Mouse (Mus musculus) heart, postnatal 0 days (tissue): ENCODE data around the gene Ccdc62. TPM values are rescaled to one million over a fixed set of nuclear protein-coding genes. Genes with fewer than 3 reads are reported as not detected.

Experiments
- ATAC-seq: fragments of 200-750 bp; cut with Nextera tagmentation; 2 replicates; pipeline ENCODE4 v1.8.0; 2017; ENCODE audit warnings: low read depth, moderate number of reproducible peaks, moderate library complexity; ENCODE audit not compliant: insufficient read depth
- DNase-seq: peaks from one replicate; pipeline ENCODE4 v3.0.0-alpha.2; 2016; ENCODE audit warnings: low spot score
- H3K27ac ChIP-seq: fragments of 300-500 bp; sonication (generic); 2 replicates; pipeline ENCODE4 v1.5.1; 2014; ENCODE audit warnings: low read depth, mild to moderate bottlenecking
- H3K27me3 ChIP-seq: fragments of 300-500 bp; sonication (generic); 2 replicates; pipeline ENCODE4 v1.6.1; 2014; ENCODE audit warnings: low read length, mixed read lengths; ENCODE audit not compliant: control insufficient read depth, insufficient read depth
- H3K36me3 ChIP-seq: fragments of 300-500 bp; sonication (generic); replicated peaks from 2 replicates; pipeline ENCODE4 v1.6.1; 2014; ENCODE audit warnings: low read length, mixed read lengths; ENCODE audit not compliant: control insufficient read depth, insufficient read depth
- H3K4me1 ChIP-seq: fragments of 300-500 bp; sonication (generic); 2 replicates; pipeline ENCODE4 v1.6.1; 2014; ENCODE audit warnings: antibody characterized with exemption; ENCODE audit not compliant: control insufficient read depth, insufficient read depth
- H3K4me2 ChIP-seq: fragments of 300-500 bp; sonication (generic); 2 replicates; pipeline ENCODE4 v1.6.1; 2014; ENCODE audit warnings: low read depth, mild to moderate bottlenecking, low read length, moderate library complexity
- H3K4me3 ChIP-seq: fragments of 300-500 bp; sonication (generic); 2 replicates; pipeline ENCODE4 v1.5.1; 2014; ENCODE audit warnings: low read depth, low read length
- H3K9ac ChIP-seq: fragments of 300-500 bp; sonication (generic); replicated peaks from 2 replicates; pipeline ENCODE4 v1.6.1; 2014; ENCODE audit warnings: low read depth, low read length, mixed read lengths
- H3K9me3 ChIP-seq: fragments of 300-500 bp; sonication (generic); replicated peaks from 2 replicates; pipeline ENCODE4 v1.6.1; 2016; ENCODE audit warnings: low read length; ENCODE audit not compliant: control insufficient read depth
- CTCF ChIP-seq: IDR thresholded peaks from 2 replicates; pipeline ENCODE4 v1.5.1; 2016; ENCODE audit warnings: antibody characterized with exemption, control low read depth, low read depth
- EP300 ChIP-seq: IDR thresholded peaks from 2 replicates; pipeline ENCODE4 v1.6.1; 2016; ENCODE audit warnings: antibody characterized with exemption, low read depth
- WGBS: fragments of 180-500 bp; shearing (Covaris S2); extraction: QIAGEN DNeasy Blood & Tissue Kit; methylation state at CpG from one replicate; pipeline ENCODE4 v1.1.7; 2014; 5-methylcytosine and 5-hydroxymethylcytosine counted together
- polyA plus RNA-seq: library from polyadenylated mRNA; unstranded; fragments of >200 nt; fragmentation: Nextera tagmentation; extraction: Ambion mirVana; gene quantifications from 2 replicates; pipeline ENCODE4 v1.2.1, GENCODE M21; 2015
- total RNA-seq: library from RNA; depleted of rRNA; stranded (reverse); fragments of >200 nt; gene quantifications from 2 replicates; pipeline ENCODE4 v1.2.3, GENCODE M21; 2014; ENCODE audit warnings: low replicate concordance

Gene Ccdc62
- total and polyA plus RNA-seq, 2 experiments from 2014 or later, result 5.8 to 11.5 TPM

DNA sequence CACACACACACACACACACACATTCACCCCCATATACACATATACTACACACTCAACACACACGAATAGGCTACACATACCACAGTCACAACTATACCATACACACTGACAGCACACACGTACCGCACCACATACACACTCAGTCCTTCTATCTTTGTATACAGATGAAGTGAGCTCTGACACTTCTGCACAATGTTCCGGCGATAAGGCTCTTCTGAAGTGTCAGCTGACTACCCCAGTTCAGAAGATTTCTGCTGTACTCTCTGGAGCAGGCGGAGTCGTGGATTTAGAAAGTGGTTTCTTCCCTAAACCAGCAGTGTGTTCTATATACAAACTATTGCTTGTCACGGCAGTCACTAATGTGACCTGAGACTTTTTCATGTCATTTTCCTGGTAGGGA is 79.6 kb downstream of the Ccdc62 start:
- no peaks in the 10 kb centered on the region for H3K9me3 ChIP-seq
- peak overlapping the region; percentile 81 for H3K27ac ChIP-seq
- H3K4me2 ChIP-seq, result no peak overlapping the region
- DNase-seq (no peak), ATAC-seq (no peak)
- H3K27me3 ChIP-seq, result no peaks in the 10 kb centered on the region
- no peak overlapping the region for H3K9ac ChIP-seq
- no peak overlapping the region for H3K4me3 ChIP-seq
- TF ChIP-seq CTCF (no peak), EP300 (no peak)
- peaks cover 52% of the 10 kb centered on the region for H3K4me1 ChIP-seq
- 39% methylated on average over 8 of the region's 8 CpGs for WGBS
- H3K36me3 ChIP-seq, result peaks cover 41% of the 10 kb centered on the region

GRCm38 (mm10) chr5:124010910-124011655 is 80.6 kb downstream of the Ccdc62 start:
- 4% methylated on average over 19 of the region's 19 CpGs for WGBS
- ATAC-seq (peak; percentile 48), DNase-seq (peak; percentile 84)
- H3K27ac ChIP-seq, result peak overlapping the region; percentile 81
- H3K4me3 ChIP-seq, result peak overlapping the region; percentile 15; the same call in 1 of the 2 replicates
- peak overlapping the region; percentile 50 for H3K4me2 ChIP-seq
- peaks cover 31% of the 10 kb centered on the region for H3K36me3 ChIP-seq
- TF ChIP-seq CTCF (no peak), EP300 (no peak)
- H3K9me3 ChIP-seq, result no peaks in the 10 kb centered on the region
- H3K4me1 ChIP-seq, result peaks cover 61% of the 10 kb centered on the region
- no peaks in the 10 kb centered on the region for H3K27me3 ChIP-seq
- H3K9ac ChIP-seq, result peak overlapping the region; percentile 43

GRCm38 (mm10) chr5:124011927-124012326 is 81.4 kb downstream of the Ccdc62 start:
- Histone ChIP-seq H3K27ac (peak overlapping the region; percentile 81), H3K36me3 (peaks cover 23% of the 10 kb centered on the region), H3K4me3 (peak overlapping the region; percentile 15; the same call in 1 of the 2 replicates), H3K9ac (peak overlapping the region; percentile 43; the same call in 1 of the 2 replicates), H3K4me1 (peaks cover 69% of the 10 kb centered on the region), H3K27me3 (no peaks in the 10 kb centered on the region), H3K9me3 (no peaks in the 10 kb centered on the region), H3K4me2 (peak overlapping the region; percentile 50)
- TF ChIP-seq EP300, result no peak
- TF ChIP-seq CTCF, result no peak
- DNase-seq (no peak), ATAC-seq (no peak)
- 4% methylated on average over 8 of the region's 8 CpGs for WGBS

DNA sequence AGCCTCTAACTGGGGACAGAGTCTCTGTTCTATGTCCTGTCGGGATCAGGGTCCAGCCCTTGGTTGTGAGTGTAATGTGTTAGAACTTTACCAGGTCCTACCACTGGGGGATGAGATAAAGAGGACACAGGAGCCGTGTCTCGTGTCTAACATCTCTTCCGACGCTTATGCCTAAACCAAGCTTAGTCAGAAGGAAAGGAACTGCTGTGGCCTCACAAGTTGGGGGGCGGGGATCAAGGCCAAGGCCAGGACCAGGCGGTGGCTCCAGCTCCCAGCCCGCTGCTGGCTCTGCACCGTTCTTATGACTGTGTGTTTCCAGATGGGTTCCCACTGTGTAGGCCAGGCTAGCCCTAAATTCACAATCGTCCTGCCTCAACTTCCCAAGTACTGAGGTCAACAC is 82.4 kb downstream of the Ccdc62 start:
- no peaks in the 10 kb centered on the region for H3K27me3 ChIP-seq
- ATAC-seq (no peak), DNase-seq (no peak)
- H3K9ac ChIP-seq, result no peak overlapping the region
- WGBS, result 45% methylated on average over 10 of the region's 10 CpGs
- peaks cover 13% of the 10 kb centered on the region for H3K36me3 ChIP-seq
- H3K4me1 ChIP-seq, result peaks cover 78% of the 10 kb centered on the region
- no peak overlapping the region for H3K4me2 ChIP-seq
- TF ChIP-seq EP300, result no peak
- TF ChIP-seq CTCF, result no peak
- H3K9me3 ChIP-seq, result no peaks in the 10 kb centered on the region
- peak overlapping the region; percentile 81 for H3K27ac ChIP-seq
- H3K4me3 ChIP-seq, result no peak overlapping the region

GRCm38 (mm10) chr5:124013747-124014146 is 83.3 kb downstream of the Ccdc62 start:
- Histone ChIP-seq H3K9ac (0 out of 2 replicates have a peak overlapping the region, but pooled peaks have one; percentile 42), H3K27me3 (no peaks in the 10 kb centered on the region), H3K36me3 (peaks cover 4% of the 10 kb centered on the region), H3K9me3 (no peaks in the 10 kb centered on the region), H3K4me1 (peaks cover 87% of the 10 kb centered on the region), H3K27ac (peak overlapping the region; percentile 92), H3K4me3 (no peak overlapping the region), H3K4me2 (peak overlapping the region; percentile 58)
- no peak for ATAC-seq
- TF ChIP-seq EP300 (no peak), CTCF (no peak)
- no peak for DNase-seq
- WGBS, result 40% methylated on average over 15 of the region's 16 CpGs
